Mouse (Mus musculus) inflammation-experienced regulatory T-cells, adult 16 weeks (primary cell): Measurements from ENCODE around the gene Olfr322. TPM values are rescaled to one million over a fixed set of nuclear protein-coding genes. Genes with fewer than 3 reads are reported as not detected.

ENCODE experiments used
- polyA plus RNA-seq: library from polyadenylated mRNA; unstranded; fragments of 100-300 nt; shearing (Covaris generic); gene quantifications from one replicate; pipeline ENCODE4 v1.2.1, GENCODE M21; 2017

Olfr322 gene
- not detected for polyA plus RNA-seq

GRCm38 (mm10) chr11:58658596-58658995, at the start of gene Olfr322:
Gene Olfr322, plus strand, starts transcription at chr11:58658782.

GRCm38 (mm10) chr11:58615975-58616374, 42.6 kb upstream of the Olfr322 start, which contains the start of gene 2210407C18Rik:
Gene 2210407C18Rik, minus strand, starts transcription at chr11:58616075.

GRCm38 (mm10) chr11:58630401-58630800, 28.2 kb upstream of the Olfr322 start, which contains the start of gene Olfr323:
Gene Olfr323, minus strand, starts transcription at chr11:58630501.

GRCm38 (mm10) chr11:58640272-58640867, 18.2 kb upstream of the Olfr322 start, which contains the start of gene Trim58:
Gene Trim58, plus strand, starts transcription at chr11:58640465.

GRCm38 (mm10) chr11:58680799-58681198, 22.2 kb downstream of the Olfr322 start, which contains the start of gene Olfr320:
Gene Olfr320, plus strand, starts transcription at chr11:58681099.

GRCm38 (mm10) chr11:58698862-58699261, 40.3 kb downstream of the Olfr322 start, which contains the start of gene Olfr319:
Gene Olfr319, plus strand, starts transcription at chr11:58699162.

Other genes with a start within 250 kb of the Olfr322 start
- gene 1810065E05Rik, start 237.7 kb upstream of the Olfr322 start, polyA plus RNA-seq, result not detected
- gene Gm12253, start 226.2 kb upstream of the Olfr322 start, polyA plus RNA-seq, result not detected
- gene Lypd9, start 205.9 kb upstream of the Olfr322 start, polyA plus RNA-seq, result not detected
- not detected for gene Olfr30, start 196.5 kb upstream of the Olfr322 start, polyA plus RNA-seq
- gene Olfr332, start 166.2 kb upstream of the Olfr322 start, polyA plus RNA-seq, result not detected
- not detected for gene Olfr331, start 156.2 kb upstream of the Olfr322 start, polyA plus RNA-seq
- gene Olfr330, start 123.9 kb upstream of the Olfr322 start, polyA plus RNA-seq, result not detected
- gene Olfr329-ps, start 112.4 kb upstream of the Olfr322 start, polyA plus RNA-seq, result not detected
- gene Olfr328, start 103.1 kb upstream of the Olfr322 start, polyA plus RNA-seq, result not detected
- gene Olfr224, start 88.2 kb upstream of the Olfr322 start, polyA plus RNA-seq, result 0.26 TPM
- gene Olfr325, start 81.1 kb upstream of the Olfr322 start, polyA plus RNA-seq, result not detected
- gene Olfr324, start 63.7 kb upstream of the Olfr322 start, polyA plus RNA-seq, result not detected
- gene 2210407C18Rik, start 42.7 kb upstream of the Olfr322 start, polyA plus RNA-seq, result not detected
- not detected for gene Olfr323, start 28.3 kb upstream of the Olfr322 start, polyA plus RNA-seq
- gene Trim58, start 18.3 kb upstream of the Olfr322 start, polyA plus RNA-seq, result not detected
- gene Olfr320, start 22.3 kb downstream of the Olfr322 start, polyA plus RNA-seq, result not detected
- gene Olfr319, start 40.4 kb downstream of the Olfr322 start, polyA plus RNA-seq, result not detected
- not detected for gene Olfr318, start 65.2 kb downstream of the Olfr322 start, polyA plus RNA-seq
- gene Olfr317, start 80.4 kb downstream of the Olfr322 start, polyA plus RNA-seq, result not detected
- not detected for gene Olfr316, start 94.0 kb downstream of the Olfr322 start, polyA plus RNA-seq
- gene Olfr315, start 114.4 kb downstream of the Olfr322 start, polyA plus RNA-seq, result not detected
- not detected for gene Olfr314, start 124.2 kb downstream of the Olfr322 start, polyA plus RNA-seq
- not detected for gene Fam183b, start 143.2 kb downstream of the Olfr322 start, polyA plus RNA-seq
- not detected for gene Olfr313, start 156.2 kb downstream of the Olfr322 start, polyA plus RNA-seq
- not detected for gene Olfr312, start 170.5 kb downstream of the Olfr322 start, polyA plus RNA-seq
- not detected for gene Olfr311, start 180.5 kb downstream of the Olfr322 start, polyA plus RNA-seq
- gene Gm12258, start 188.4 kb downstream of the Olfr322 start, polyA plus RNA-seq, result 14.7 TPM
- gene 2810021J22Rik, start 208.4 kb downstream of the Olfr322 start, polyA plus RNA-seq, result 16.0 TPM
- gene Zfp39, start 245.4 kb downstream of the Olfr322 start, polyA plus RNA-seq, result 16.8 TPM